In genomic region chr11:119081839-119082637, GRCm38 (mm10) we compare ENCODE assay signal across 9 mouse cellular contexts. TPM values are rescaled to one million over a fixed set of nuclear protein-coding genes. Genes with fewer than 3 reads are reported as not detected.
DNase-seq lines count a peak whose midpoint lies in the region; ATAC-seq lines count a peak whose summit lies in the region.
"Had no signal": no experiment of that assay in that cellular context is flagged by ENCODE, and none has a peak within 500 bp of the region (broad histone marks: within the 10 kb centered on the region; RNA-seq: fewer than 3 reads in every experiment).

No protein-coding gene starts in this region.

- H3K4me1 ChIP-seq in embryonic facial prominence, embryonic 12.5 days = peaks cover 68% of the 10 kb centered on the region
- H3K4me1 ChIP-seq in midbrain, embryonic 10.5 days = peaks cover 90% of the 10 kb centered on the region

- peaks cover 57% of the 10 kb centered on the region for H3K27me3 ChIP-seq in embryonic facial prominence, embryonic 12.5 days
- peaks cover 87% of the 10 kb centered on the region for H3K27me3 ChIP-seq in midbrain, embryonic 10.5 days (ENCODE audit: low read depth, poor library complexity, severe bottlenecking)

- H3K4me2 ChIP-seq in embryonic facial prominence, embryonic 12.5 days (replicated peaks) = no peak overlapping the region

- ATAC-seq in embryonic facial prominence, embryonic 12.5 days (ENCODE audit: insufficient number of reproducible peaks, insufficient read depth, low FRiP score, low TSS enrichment) = no peak

- H3K9ac ChIP-seq in embryonic facial prominence, embryonic 12.5 days = no peak overlapping the region
- H3K9ac ChIP-seq: liver, embryonic 15.5 days had no signal

- DNase-seq in ovary, adult 18-20 months (ENCODE audit: low spot score) = peak; percentile 24
- DNase-seq in ovary, postnatal 10 days (ENCODE audit: low spot score) = no peak
- peak; percentile 75 for DNase-seq in adrenal gland, postnatal 10 days
- DNase-seq in kidney, adult 9 months = peak; percentile 59
- DNase-seq in midbrain, embryonic 10.5 days (ENCODE audit: low spot score) = peak; percentile 66
- DNase-seq in thymus, postnatal 0 days (ENCODE audit: low spot score) = peak; percentile 57
- no peak for DNase-seq in frontal cortex, postnatal 25 days (ENCODE audit: low spot score in 2 of 2)

- no peak overlapping the region for H3K27ac ChIP-seq in embryonic facial prominence, embryonic 12.5 days
- H3K27ac ChIP-seq in midbrain, embryonic 10.5 days (replicated peaks) = no peak overlapping the region
- H3K27ac ChIP-seq: liver, embryonic 15.5 days had no signal

- H3K4me3 ChIP-seq in embryonic facial prominence, embryonic 12.5 days = 0 out of 2 replicates have a peak overlapping the region, but pooled peaks have one; percentile 12
- peak overlapping the region; percentile 84 for H3K4me3 ChIP-seq in midbrain, embryonic 10.5 days
- H3K4me3 ChIP-seq: liver, embryonic 15.5 days had no signal

- H3K9me3 ChIP-seq in embryonic facial prominence, embryonic 12.5 days = no peaks in the 10 kb centered on the region
- H3K9me3 ChIP-seq in midbrain, embryonic 10.5 days (replicated peaks) = no peaks in the 10 kb centered on the region
- H3K9me3 ChIP-seq: liver, embryonic 15.5 days had no signal

- peaks cover 26% of the 10 kb centered on the region for H3K36me3 ChIP-seq in embryonic facial prominence, embryonic 12.5 days
- H3K36me3 ChIP-seq in midbrain, embryonic 10.5 days = peaks cover 20% of the 10 kb centered on the region

- 15% methylated on average over 21 of the region's 21 CpGs for WGBS in embryonic facial prominence, embryonic 12.5 days
- WGBS in midbrain, embryonic 10.5 days = 6% methylated on average over 21 of the region's 21 CpGs

RNA-seq across cellular contexts. Expression of gene Cbx4, which starts 4.0 kb away (rescaled TPM):
- 100 to 1,000 TPM in 1 of 2 experiments, 10 to 100 TPM in 1; 52.0 to 133 TPM for total RNA-seq in adrenal gland, postnatal 10 days (2021)
- 11.7 and 12.3 TPM in 2 replicates for polyA plus RNA-seq in embryonic facial prominence, embryonic 12.5 days (2016; fragmentation: Nextera tagmentation; extraction: Ambion mirVana)
- 5.1 and 7.1 TPM in 2 replicates for polyA plus RNA-seq in midbrain, embryonic 10.5 days (2016; fragmentation: Nextera tagmentation; extraction: Ambion mirVana)
- polyA plus RNA-seq in thymus, postnatal 0 days (2015; fragmentation: Nextera tagmentation; extraction: Ambion mirVana) = 25.1 and 26.8 TPM in 2 replicates

RNA-seq across cellular contexts. Expression of gene Cbx8, which starts 41.3 kb away (rescaled TPM):
- total RNA-seq in adrenal gland, postnatal 10 days (2021) = 10 to 100 TPM in 1 of 2 experiments, 1 to 10 TPM in 1; 8.8 to 12.3 TPM
- 9.4 and 10.8 TPM in 2 replicates for polyA plus RNA-seq in embryonic facial prominence, embryonic 12.5 days (2016; fragmentation: Nextera tagmentation; extraction: Ambion mirVana)
- polyA plus RNA-seq in midbrain, embryonic 10.5 days (2016; fragmentation: Nextera tagmentation; extraction: Ambion mirVana) = 13.5 and 15.0 TPM in 2 replicates
- 10.7 and 12.3 TPM in 2 replicates for polyA plus RNA-seq in thymus, postnatal 0 days (2015; fragmentation: Nextera tagmentation; extraction: Ambion mirVana)

RNA-seq across cellular contexts. Expression of gene Cbx2, which starts 59.3 kb away (rescaled TPM):
- total RNA-seq in adrenal gland, postnatal 10 days (2021) = 1 to 10 TPM; 6.7 to 7.9 TPM
- polyA plus RNA-seq in embryonic facial prominence, embryonic 12.5 days (2016; fragmentation: Nextera tagmentation; extraction: Ambion mirVana) = 103 and 105 TPM in 2 replicates
- polyA plus RNA-seq in midbrain, embryonic 10.5 days (2016; fragmentation: Nextera tagmentation; extraction: Ambion mirVana) = 108 and 110 TPM in 2 replicates
- 19.5 and 22.3 TPM in 2 replicates for polyA plus RNA-seq in thymus, postnatal 0 days (2015; fragmentation: Nextera tagmentation; extraction: Ambion mirVana)

Comparison
In these comparisons a context has a peak if more than half of its experiments do, and no peak if none do; other contexts are left out.
1. DNase-seq: peak in ovary, adult 18-20 months (single experiment), adrenal gland, postnatal 10 days (single experiment), kidney, adult 9 months (single experiment), midbrain, embryonic 10.5 days (single experiment) and thymus, postnatal 0 days (single experiment); none in ovary, postnatal 10 days (single experiment) and frontal cortex, postnatal 25 days (0 of 2).